Mouse (Mus musculus) lung, postnatal 0 days (tissue): ENCODE measurements around the gene Ovch2.

Source experiments
- CTCF ChIP-seq: IDR thresholded peaks from 2 replicates; pipeline ENCODE4 v1.5.1; 2016; ENCODE audit warnings: antibody characterized with exemption, mild to moderate bottlenecking
- EP300 ChIP-seq: IDR thresholded peaks from 2 replicates; pipeline ENCODE4 v1.6.1; 2016; ENCODE audit warnings: antibody characterized with exemption, mild to moderate bottlenecking, control low read depth

- TF ChIP-seq CTCF (no peak), EP300 (no peak)
These were observed 45.1 kb downstream of the Ovch2 start for GRCm38 (mm10) chr7:107755905-107756304.
